Mouse (Mus musculus) C2C12 (cell line): ENCODE measurements around the gene Sfmbt1. TPM values are rescaled to one million over a fixed set of nuclear protein-coding genes. Genes with fewer than 3 reads are reported as not detected.

Experiments
- H3K27me3 ChIP-seq: one replicate; pipeline ENCODE4 v1.6.1; 2011; ENCODE audit not compliant: control insufficient read depth, insufficient read depth, insufficient read length
- H3K36me3 ChIP-seq: one replicate; pipeline ENCODE4 v1.6.1; 2011; ENCODE audit not compliant: control insufficient read depth, insufficient read depth
- H3K4me3 ChIP-seq: one replicate; pipeline ENCODE4 v1.5.1; 2011; ENCODE audit warnings: mild to moderate bottlenecking, control low read depth; ENCODE audit not compliant: poor library complexity, insufficient read depth, severe bottlenecking
- H3K79me2 ChIP-seq: one replicate; pipeline ENCODE4 v1.6.1; 2011; ENCODE audit not compliant: control insufficient read depth, insufficient read depth
- H3K79me3 ChIP-seq: one replicate; pipeline ENCODE4 v1.6.1; 2011; ENCODE audit warnings: low read depth, control low read depth
- H3ac ChIP-seq: one replicate; pipeline ENCODE3; 2011; ENCODE audit warnings: low read depth; ENCODE audit not compliant: control insufficient read depth, insufficient read length
- CEBPB ChIP-seq: IDR thresholded peaks from one replicate; pipeline ENCODE4 v1.6.1; 2011; ENCODE audit warnings: low read depth, mild to moderate bottlenecking, control low read depth, moderate library complexity
- CTCF ChIP-seq: IDR thresholded peaks from one replicate; pipeline ENCODE4 v1.5.1; 2011; ENCODE audit not compliant: control insufficient read depth, insufficient read depth, insufficient read length
- FOSL1 ChIP-seq: IDR thresholded peaks from one replicate; pipeline ENCODE4 v1.8.0; 2011; ENCODE audit warnings: mild to moderate bottlenecking, low read length; ENCODE audit not compliant: poor library complexity, insufficient read depth, severe bottlenecking
- MAX ChIP-seq: IDR thresholded peaks from one replicate; pipeline ENCODE4 v1.6.1; 2011; ENCODE audit warnings: mild to moderate bottlenecking, control low read depth
- MYOD1 ChIP-seq: IDR thresholded peaks from one replicate; pipeline ENCODE4 v1.6.1; 2011; ENCODE audit warnings: low read depth; ENCODE audit not compliant: control insufficient read depth, insufficient read length
- MYOG ChIP-seq: IDR thresholded peaks from one replicate; pipeline ENCODE4 v1.6.1; 2011; ENCODE audit not compliant: control insufficient read depth, insufficient read length; ENCODE audit errors: extremely low read depth
- USF1 ChIP-seq: IDR thresholded peaks from one replicate; pipeline ENCODE4 v1.6.1; 2011; ENCODE audit warnings: low read depth, mild to moderate bottlenecking, control low read depth, moderate library complexity
- polyA plus RNA-seq: library from polyadenylated mRNA; unstranded; fragments of >200 nt; fragmentation: generic; extraction: Trizol; gene quantifications from one replicate; pipeline ENCODE4 v1.2.1, GENCODE M21; 2012; ENCODE audit warnings: missing spikeins

Sfmbt1 gene
- polyA plus RNA-seq, 1 experiment, result 5.1 TPM

DNA sequence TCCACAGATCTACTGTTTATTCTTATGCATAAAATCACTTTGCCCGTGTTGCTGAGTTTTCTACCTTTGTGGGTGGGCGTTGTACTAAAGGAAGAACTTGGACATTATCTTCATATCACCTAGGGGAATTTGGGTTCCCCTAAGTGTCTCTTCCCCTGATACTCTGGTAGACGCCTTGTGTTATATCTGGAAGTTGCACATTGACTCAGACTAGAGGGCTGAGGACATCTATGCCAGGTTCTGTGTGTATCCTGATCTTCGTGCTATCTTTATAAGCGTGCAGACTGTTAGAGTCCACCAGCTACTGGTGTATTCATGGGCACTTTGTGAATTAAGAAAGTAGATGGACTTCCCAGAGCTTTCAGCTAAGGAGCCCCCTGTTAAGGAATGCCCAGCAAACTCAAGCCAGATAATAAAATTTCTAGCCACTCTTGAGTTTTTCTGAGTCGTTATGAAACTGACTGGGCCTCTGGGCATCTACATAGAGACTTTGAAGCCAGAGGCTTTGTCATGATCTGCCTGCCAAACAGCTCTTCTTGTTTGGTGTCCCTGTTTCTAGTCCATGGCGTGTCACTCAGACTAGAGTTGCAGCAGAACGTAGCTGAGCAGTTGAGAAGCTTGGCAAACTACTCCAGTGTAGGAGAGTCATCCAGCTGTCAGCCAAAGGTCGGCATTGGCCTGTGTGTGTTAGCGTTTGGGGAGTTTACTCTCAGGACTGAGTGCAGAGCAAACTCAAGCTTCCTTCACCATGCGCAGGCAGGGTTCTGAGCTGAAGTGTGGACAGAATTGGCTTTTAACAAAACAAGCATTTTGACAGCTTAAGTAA lies 114.2 kb downstream of the Sfmbt1 start:
- H3K79me2 ChIP-seq, result peaks cover 75% of the 10 kb centered on the region
- H3K36me3 ChIP-seq, result no peaks in the 10 kb centered on the region
- no peak overlapping the region for H3K4me3 ChIP-seq
- H3K79me3 ChIP-seq, result peaks cover 16% of the 10 kb centered on the region
- no peak for TF ChIP-seq CTCF
- TF ChIP-seq USF1, result no peak
- TF ChIP-seq MAX, result no peak
- H3K27me3 ChIP-seq, result no peaks in the 10 kb centered on the region
- no peak overlapping the region for H3ac ChIP-seq

DNA sequence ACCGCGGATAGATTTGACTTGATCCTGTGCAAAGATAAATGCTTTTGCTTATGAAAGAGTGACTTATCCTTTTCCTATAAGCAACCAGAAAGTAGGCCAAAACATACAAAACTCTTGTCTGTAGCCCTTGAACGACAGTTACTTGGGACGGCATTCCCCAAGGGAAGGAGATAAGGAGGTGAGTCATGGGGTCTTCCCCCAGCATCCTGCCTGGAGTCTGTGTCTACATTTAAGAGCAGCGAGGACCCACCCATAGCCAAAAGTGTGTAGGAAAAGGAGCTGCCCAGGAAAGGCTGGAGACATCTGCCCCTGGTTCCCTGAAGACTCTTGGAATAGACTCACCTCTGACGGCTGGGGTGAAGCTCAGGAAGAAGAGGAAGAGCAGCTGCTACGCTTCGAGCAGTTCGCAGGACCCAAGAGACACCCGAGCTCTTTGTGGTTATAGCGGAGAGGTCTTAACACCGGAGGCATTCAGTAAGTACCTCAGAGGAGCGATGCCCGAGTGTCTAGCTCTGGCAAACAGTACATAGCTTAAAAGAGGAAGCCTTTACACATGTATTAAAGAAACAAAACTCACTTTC lies 122.9 kb downstream of the Sfmbt1 start:
- peaks cover 6% of the 10 kb centered on the region for H3K36me3 ChIP-seq
- no peak overlapping the region for H3K4me3 ChIP-seq
- H3K79me3 ChIP-seq, result peaks cover 7% of the 10 kb centered on the region
- H3K27me3 ChIP-seq, result no peaks in the 10 kb centered on the region
- TF ChIP-seq CTCF (no peak), FOSL1 (no peak), MYOD1 (peak; percentile 84), MYOG (no peak), CEBPB (no peak), MAX (no peak)
- H3ac ChIP-seq, result no peak overlapping the region
- peaks cover 41% of the 10 kb centered on the region for H3K79me2 ChIP-seq

DNA sequence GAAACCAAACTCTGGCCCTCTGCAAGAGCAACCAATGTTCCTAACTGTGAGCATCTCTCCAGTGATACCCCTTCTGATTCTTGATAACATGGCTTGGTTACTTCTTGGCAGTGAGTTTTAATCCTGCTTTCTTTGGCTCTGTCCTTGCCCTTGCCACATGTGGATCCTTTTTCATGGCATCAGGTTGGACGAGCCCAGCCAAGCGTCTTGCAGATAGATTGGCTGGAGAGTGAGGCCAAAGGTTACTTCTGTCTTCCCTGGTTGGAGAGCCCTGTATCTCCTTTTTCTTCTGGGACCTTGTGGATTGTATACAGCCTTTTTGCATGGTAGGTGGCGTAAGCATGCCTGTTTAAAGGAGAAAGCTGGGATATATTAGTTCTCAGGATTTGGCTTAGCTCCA lies 129.1 kb downstream of the Sfmbt1 start:
- Histone ChIP-seq H3K27me3 (no peaks in the 10 kb centered on the region), H3K79me2 (peaks cover 4% of the 10 kb centered on the region)
- TF ChIP-seq MAX (no peak), FOSL1 (no peak), USF1 (no peak), CEBPB (no peak), CTCF (no peak), MYOD1 (no peak), MYOG (no peak)

DNA sequence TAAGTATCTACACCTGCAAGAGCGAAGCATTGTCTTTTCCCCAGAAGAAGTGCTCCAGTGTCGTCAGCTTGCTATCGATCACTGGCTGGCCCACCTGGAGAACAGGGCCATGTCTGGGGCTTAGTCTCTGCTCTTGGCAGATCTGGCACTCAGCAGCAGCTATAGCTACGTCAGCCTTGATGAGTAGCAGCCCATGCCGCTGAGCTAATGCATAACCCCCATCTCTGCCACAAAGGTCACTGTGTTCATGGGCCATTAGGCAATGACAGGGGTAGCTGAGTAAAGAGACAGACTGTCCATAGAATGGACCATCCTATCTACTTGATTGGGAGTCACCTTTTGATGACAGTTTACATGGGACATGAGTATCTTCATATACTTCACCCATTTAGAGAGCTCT lies 135.9 kb downstream of the Sfmbt1 start:
- H3K36me3 ChIP-seq, result no peaks in the 10 kb centered on the region
- H3K79me2 ChIP-seq, result no peaks in the 10 kb centered on the region
- no peaks in the 10 kb centered on the region for H3K27me3 ChIP-seq
- no peak overlapping the region for H3K4me3 ChIP-seq
- no peaks in the 10 kb centered on the region for H3K79me3 ChIP-seq
- TF ChIP-seq USF1 (no peak), CTCF (no peak), CEBPB (no peak), MYOG (no peak), FOSL1 (no peak), MAX (no peak), MYOD1 (no peak)
- no peak overlapping the region for H3ac ChIP-seq

More for the DNA sequence above, 129.1 kb downstream of the Sfmbt1 start:
- no peaks in the 10 kb centered on the region for H3K36me3 ChIP-seq
- no peak overlapping the region for H3K4me3 ChIP-seq
- H3K79me3 ChIP-seq, result no peaks in the 10 kb centered on the region
- H3ac ChIP-seq, result no peak overlapping the region

DNA sequence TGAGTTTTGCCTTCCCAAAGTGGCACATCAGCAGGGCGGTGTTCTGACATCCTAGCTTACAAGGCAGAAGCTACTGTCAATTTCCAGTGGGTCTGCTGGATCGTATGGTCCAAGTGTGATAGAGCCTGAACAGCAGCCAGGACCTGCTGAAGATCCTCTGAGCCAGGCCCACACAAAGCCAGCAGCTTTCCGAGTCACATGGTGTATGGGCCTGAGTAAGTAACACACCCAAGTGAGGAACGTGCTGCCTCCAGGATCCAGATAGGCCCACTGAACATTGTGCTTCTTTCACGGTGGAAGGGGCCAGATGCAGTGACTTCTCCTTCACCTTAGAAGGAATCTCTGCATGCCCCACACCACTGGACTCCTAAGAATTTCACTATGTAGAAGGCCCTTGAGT lies 137.7 kb downstream of the Sfmbt1 start:
- H3ac ChIP-seq, result no peak overlapping the region
- TF ChIP-seq MAX (no peak), CTCF (no peak), MYOD1 (no peak), USF1 (no peak), MYOG (no peak), FOSL1 (no peak), CEBPB (no peak)
- no peak overlapping the region for H3K4me3 ChIP-seq
- H3K79me2 ChIP-seq, result no peaks in the 10 kb centered on the region
- no peaks in the 10 kb centered on the region for H3K36me3 ChIP-seq
- no peaks in the 10 kb centered on the region for H3K79me3 ChIP-seq
- H3K27me3 ChIP-seq, result no peaks in the 10 kb centered on the region

DNA sequence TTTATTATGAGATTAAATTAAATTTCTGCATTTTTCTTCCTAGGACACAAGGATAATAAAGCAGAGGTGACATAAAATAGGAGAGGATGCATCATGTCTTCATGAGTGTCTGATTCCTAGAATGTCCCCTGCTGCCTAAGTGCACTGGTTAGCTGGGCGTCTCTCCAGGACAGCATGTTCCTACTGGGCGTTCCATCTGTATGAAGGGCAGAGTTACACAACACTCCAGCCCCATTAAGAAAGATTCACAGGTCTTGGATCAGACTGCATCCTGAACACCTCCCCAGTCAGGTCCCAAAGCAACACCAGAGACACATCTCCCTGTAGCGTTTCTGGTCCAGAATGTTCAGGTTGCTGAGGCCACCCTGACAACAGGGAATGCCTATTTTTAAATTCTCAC lies 140.7 kb downstream of the Sfmbt1 start:
- H3ac ChIP-seq, result no peak overlapping the region
- H3K79me2 ChIP-seq, result no peaks in the 10 kb centered on the region
- no peaks in the 10 kb centered on the region for H3K79me3 ChIP-seq
- TF ChIP-seq CTCF (no peak), CEBPB (no peak), USF1 (no peak), FOSL1 (no peak), MYOD1 (no peak), MAX (no peak), MYOG (no peak)
- H3K36me3 ChIP-seq, result no peaks in the 10 kb centered on the region
- H3K27me3 ChIP-seq, result no peaks in the 10 kb centered on the region
- H3K4me3 ChIP-seq, result no peak overlapping the region
